Mouse (Mus musculus) intestine, postnatal 0 days (tissue): ENCODE results near the gene Per1. TPM values are rescaled to one million over a fixed set of nuclear protein-coding genes. Genes with fewer than 3 reads are reported as not detected.

Experiments used
- ATAC-seq: fragments of 200-750 bp; cut with Nextera tagmentation; 2 replicates; pipeline ENCODE4 v1.8.0; 2017; ENCODE audit warnings: mild to moderate bottlenecking, moderate TSS enrichment, moderate library complexity
- H3K27ac ChIP-seq: fragments of 300-500 bp; sonication (generic); 2 replicates; pipeline ENCODE4 v1.5.1; 2014; ENCODE audit warnings: mild to moderate bottlenecking, low read depth, low read length, moderate library complexity
- H3K27me3 ChIP-seq: fragments of 300-500 bp; sonication (generic); replicated peaks from 2 replicates; pipeline ENCODE4 v1.6.1; 2014; ENCODE audit warnings: low read length, mixed read lengths; ENCODE audit not compliant: control insufficient read depth, insufficient read depth
- H3K36me3 ChIP-seq: fragments of 300-500 bp; sonication (generic); 2 replicates; pipeline ENCODE4 v1.6.1; 2014; ENCODE audit warnings: mild to moderate bottlenecking, moderate library complexity; ENCODE audit not compliant: control insufficient read depth, insufficient read depth
- H3K4me1 ChIP-seq: fragments of 300-500 bp; sonication (generic); replicated peaks from 2 replicates; pipeline ENCODE4 v1.6.1; 2014; ENCODE audit warnings: antibody characterized with exemption, low read length, mixed read lengths; ENCODE audit not compliant: control insufficient read depth, insufficient read depth
- H3K4me2 ChIP-seq: fragments of 300-500 bp; sonication (generic); replicated peaks from 2 replicates; pipeline ENCODE4 v1.6.1; 2014; ENCODE audit warnings: low read depth, mild to moderate bottlenecking, moderate library complexity
- H3K4me3 ChIP-seq: fragments of 300-500 bp; sonication (generic); 2 replicates; pipeline ENCODE4 v1.5.1; 2014; ENCODE audit warnings: low read depth, low read length
- H3K9ac ChIP-seq: fragments of 300-500 bp; sonication (generic); 2 replicates; pipeline ENCODE4 v1.6.1; 2014; ENCODE audit warnings: mild to moderate bottlenecking, low read depth, low read length
- H3K9me3 ChIP-seq: fragments of 300-500 bp; sonication (generic); 2 replicates; pipeline ENCODE4 v1.6.1; 2016; ENCODE audit warnings: mixed run types; ENCODE audit not compliant: control insufficient read depth
- CTCF ChIP-seq: sonication (generic); IDR thresholded peaks from 2 replicates; pipeline ENCODE4 v1.5.1; 2016; ENCODE audit warnings: low read depth, mild to moderate bottlenecking, control low read depth, antibody characterized with exemption, moderate library complexity
- WGBS: fragments of 180-500 bp; shearing (Covaris S2); extraction: QIAGEN DNeasy Blood & Tissue Kit; methylation state at CpG from one replicate; pipeline ENCODE4 v1.1.7; 2014; 5-methylcytosine and 5-hydroxymethylcytosine counted together
- polyA plus RNA-seq: library from polyadenylated mRNA; unstranded; fragments of >200 nt; fragmentation: Nextera tagmentation; extraction: Ambion mirVana; gene quantifications from 2 replicates; pipeline ENCODE4 v1.2.1, GENCODE M21; 2015

The Per1 gene
- polyA plus RNA-seq, 1 experiment from 2014 or later, result 11.3 TPM

- Histone ChIP-seq H3K36me3 (no peaks in the 10 kb centered on the region), H3K4me1 (peaks cover 13% of the 10 kb centered on the region; the same call in 1 of the 2 replicates), H3K27me3 (no peaks in the 10 kb centered on the region), H3K4me2 (peak overlapping the region; percentile 95), H3K9ac (peak overlapping the region; percentile 55), H3K9me3 (no peaks in the 10 kb centered on the region), H3K27ac (peak overlapping the region; percentile 79), H3K4me3 (peak overlapping the region; percentile 63)
- under 1% methylated on average over 31 of the region's 31 CpGs for WGBS
- ATAC-seq, result peak; percentile 37; the same call in 1 of the 2 replicates
- no peak for TF ChIP-seq CTCF
These were observed 31.4 kb upstream of the Per1 start for GRCm38 (mm10) chr11:69063413-69064201.

- peak overlapping the region; percentile 95 for H3K4me2 ChIP-seq
- no peak overlapping the region for H3K27ac ChIP-seq
- H3K9me3 ChIP-seq, result no peaks in the 10 kb centered on the region
- H3K36me3 ChIP-seq, result no peaks in the 10 kb centered on the region
- no peak for TF ChIP-seq CTCF
- 0 out of 2 replicates have a peak overlapping the region, but pooled peaks have one; percentile 55 for H3K9ac ChIP-seq
- H3K27me3 ChIP-seq, result no peaks in the 10 kb centered on the region
- peaks cover 13% of the 10 kb centered on the region; the same call in 1 of the 2 replicates for H3K4me1 ChIP-seq
- H3K4me3 ChIP-seq, result peak overlapping the region; percentile 63
- 73% methylated on average over 9 of the region's 9 CpGs for WGBS
- no peak for ATAC-seq
These were observed 30.5 kb upstream of the Per1 start for GRCm38 (mm10) chr11:69064259-69065133.

GRCm38 (mm10) chr11:69065394-69065925 is 29.6 kb upstream of the Per1 start:
- no peak for ATAC-seq
- Histone ChIP-seq H3K4me2 (peak overlapping the region; percentile 69), H3K4me3 (no peak overlapping the region)

GRCm38 (mm10) chr11:69066163-69066861 is 28.7 kb upstream of the Per1 start:
- Histone ChIP-seq H3K27ac (no peak overlapping the region), H3K36me3 (no peaks in the 10 kb centered on the region), H3K27me3 (no peaks in the 10 kb centered on the region), H3K9ac (no peak overlapping the region), H3K4me3 (peak overlapping the region; percentile 29), H3K9me3 (no peaks in the 10 kb centered on the region), H3K4me2 (peak overlapping the region; percentile 69), H3K4me1 (peaks cover 9% of the 10 kb centered on the region; the same call in 1 of the 2 replicates)
- no peak for ATAC-seq
- TF ChIP-seq CTCF, result no peak
- 3% methylated on average over 29 of the region's 29 CpGs for WGBS

More at GRCm38 (mm10) chr11:69065394-69065925, 29.6 kb upstream of the Per1 start:
- Histone ChIP-seq H3K27ac (no peak overlapping the region), H3K4me1 (peaks cover 13% of the 10 kb centered on the region; the same call in 1 of the 2 replicates), H3K9ac (no peak overlapping the region), H3K27me3 (no peaks in the 10 kb centered on the region), H3K36me3 (no peaks in the 10 kb centered on the region), H3K9me3 (no peaks in the 10 kb centered on the region)
- TF ChIP-seq CTCF, result no peak
- 70% methylated on average over 3 of the region's 3 CpGs for WGBS

- H3K36me3 ChIP-seq, result no peaks in the 10 kb centered on the region
- H3K4me3 ChIP-seq, result peak overlapping the region; percentile 29; the same call in 1 of the 2 replicates
- WGBS, result 8% methylated on average over 8 of the region's 8 CpGs
- H3K4me1 ChIP-seq, result peaks cover 6% of the 10 kb centered on the region; the same call in 1 of the 2 replicates
- ATAC-seq, result 0 out of 2 replicates have a peak, but pooled peaks have one; percentile 5
- H3K27me3 ChIP-seq, result no peaks in the 10 kb centered on the region
- peak; percentile 90 for TF ChIP-seq CTCF
- H3K9ac ChIP-seq, result no peak overlapping the region
- H3K9me3 ChIP-seq, result no peaks in the 10 kb centered on the region
- H3K4me2 ChIP-seq, result peak overlapping the region; percentile 69
- peak overlapping the region; percentile 2; the same call in 1 of the 2 replicates for H3K27ac ChIP-seq
These were observed 28.1 kb upstream of the Per1 start for GRCm38 (mm10) chr11:69066956-69067355.
